Mouse (Mus musculus) right cerebral cortex, postnatal 4 days (tissue): ENCODE results near the gene Neurl3.
A peak's percentile ranks its signal among the peaks of the same experiment; 100 is the strongest.

ENCODE experiments used
- DNase-seq: peaks from one replicate; pipeline ENCODE4 v3.0.0-alpha.2; 2022

Gene Neurl3

GRCm38 (mm10) chr1:36274455-36274854, at the start of gene Neurl3:
Gene Neurl3 (minus strand): TSS chr1:36274679.
- no peak for DNase-seq

- DNase-seq = no peak
These were observed 49.4 kb upstream of the Neurl3 start for GRCm38 (mm10) chr1:36323746-36324448.

- DNase-seq = no peak
These were observed 48.6 kb upstream of the Neurl3 start for GRCm38 (mm10) chr1:36323076-36323475.

GRCm38 (mm10) chr1:36321829-36322573, 47.5 kb upstream of the Neurl3 start:
- DNase-seq = no peak

GRCm38 (mm10) chr1:36321164-36321563, 46.7 kb upstream of the Neurl3 start:
- DNase-seq = no peak

GRCm38 (mm10) chr1:36315776-36316100, 41.3 kb upstream of the Neurl3 start:
- DNase-seq = no peak

- no peak for DNase-seq
These were observed 40.7 kb upstream of the Neurl3 start for GRCm38 (mm10) chr1:36314959-36315775.

- DNase-seq = no peak
These were observed 35.0 kb upstream of the Neurl3 start for GRCm38 (mm10) chr1:36309498-36309901.

- no peak for DNase-seq
These were observed 34.5 kb upstream of the Neurl3 start for GRCm38 (mm10) chr1:36308966-36309475.

- no peak for DNase-seq
These were observed 34.0 kb upstream of the Neurl3 start for GRCm38 (mm10) chr1:36308451-36308901.

GRCm38 (mm10) chr1:36307495-36308280, 33.2 kb upstream of the Neurl3 start, which contains the start of gene Arid5a:
Gene Arid5a (plus strand): TSS chr1:36307733.
- peak; percentile 86 for DNase-seq

GRCm38 (mm10) chr1:36307121-36307494, 32.6 kb upstream of the Neurl3 start:
- DNase-seq = no peak

GRCm38 (mm10) chr1:36306120-36306519, 31.6 kb upstream of the Neurl3 start:
- no peak for DNase-seq

- no peak for DNase-seq
These were observed 30.3 kb upstream of the Neurl3 start for GRCm38 (mm10) chr1:36304764-36305163.

GRCm38 (mm10) chr1:36303381-36304320, 29.2 kb upstream of the Neurl3 start:
- DNase-seq = peak; percentile 75

- DNase-seq = no peak
These were observed 28.5 kb upstream of the Neurl3 start for GRCm38 (mm10) chr1:36302957-36303356.

GRCm38 (mm10) chr1:36302273-36302672, 27.8 kb upstream of the Neurl3 start:
- no peak for DNase-seq

GRCm38 (mm10) chr1:36300486-36300885, 26.0 kb upstream of the Neurl3 start:
- no peak for DNase-seq

- no peak for DNase-seq
These were observed 25.2 kb upstream of the Neurl3 start for GRCm38 (mm10) chr1:36299676-36300075.

- DNase-seq = no peak
These were observed 24.6 kb upstream of the Neurl3 start for GRCm38 (mm10) chr1:36299126-36299525.

- DNase-seq = no peak
These were observed 23.6 kb upstream of the Neurl3 start for GRCm38 (mm10) chr1:36298107-36298506.
